Mouse (Mus musculus) midbrain, embryonic 12.5 days (tissue): ENCODE results near the gene Lmx1b. TPM values are rescaled to one million over a fixed set of nuclear protein-coding genes. Genes with fewer than 3 reads are reported as not detected.

Experiments
- ATAC-seq: fragments of 200-750 bp; cut with Nextera tagmentation; 2 replicates; pipeline ENCODE4 v1.8.0; 2017; ENCODE audit warnings: low read depth, moderate TSS enrichment, moderate library complexity; ENCODE audit not compliant: low FRiP score
- H3K27ac ChIP-seq: fragments of 300-500 bp; sonication (generic); replicated peaks from 2 replicates; pipeline ENCODE4 v1.5.1; 2016; ENCODE audit warnings: mild to moderate bottlenecking
- H3K27me3 ChIP-seq: fragments of 300-500 bp; sonication (generic); 2 replicates; pipeline ENCODE4 v1.6.1; 2016; ENCODE audit warnings: mild to moderate bottlenecking
- H3K36me3 ChIP-seq: fragments of 300-500 bp; sonication (generic); 2 replicates; pipeline ENCODE4 v1.6.1; 2016
- H3K4me1 ChIP-seq: fragments of 300-500 bp; sonication (generic); 2 replicates; pipeline ENCODE4 v1.6.1; 2016
- H3K4me2 ChIP-seq: fragments of 300-500 bp; sonication (generic); replicated peaks from 2 replicates; pipeline ENCODE4 v1.6.1; 2016; ENCODE audit warnings: mild to moderate bottlenecking, moderate library complexity
- H3K4me3 ChIP-seq: fragments of 300-500 bp; sonication (generic); 2 replicates; pipeline ENCODE4 v1.5.1; 2016; ENCODE audit warnings: mild to moderate bottlenecking
- H3K9ac ChIP-seq: fragments of 300-500 bp; sonication (generic); replicated peaks from 2 replicates; pipeline ENCODE4 v1.6.1; 2016; ENCODE audit warnings: mild to moderate bottlenecking, moderate library complexity
- H3K9me3 ChIP-seq: fragments of 300-500 bp; sonication (generic); 2 replicates; pipeline ENCODE4 v1.6.1; 2016; ENCODE audit warnings: mild to moderate bottlenecking
- WGBS: fragments of 180-500 bp; shearing (Covaris S2); methylation state at CpG from one replicate; pipeline ENCODE4 v1.1.7; 2016; 5-methylcytosine and 5-hydroxymethylcytosine counted together
- polyA plus RNA-seq: library from polyadenylated mRNA; unstranded; fragments of >200 nt; fragmentation: Nextera tagmentation; extraction: Ambion mirVana; gene quantifications from 2 replicates; pipeline ENCODE4 v1.2.1, GENCODE M21; 2016

Lmx1b gene
- polyA plus RNA-seq, 1 experiment from 2014 or later: 2.8 TPM

DNA sequence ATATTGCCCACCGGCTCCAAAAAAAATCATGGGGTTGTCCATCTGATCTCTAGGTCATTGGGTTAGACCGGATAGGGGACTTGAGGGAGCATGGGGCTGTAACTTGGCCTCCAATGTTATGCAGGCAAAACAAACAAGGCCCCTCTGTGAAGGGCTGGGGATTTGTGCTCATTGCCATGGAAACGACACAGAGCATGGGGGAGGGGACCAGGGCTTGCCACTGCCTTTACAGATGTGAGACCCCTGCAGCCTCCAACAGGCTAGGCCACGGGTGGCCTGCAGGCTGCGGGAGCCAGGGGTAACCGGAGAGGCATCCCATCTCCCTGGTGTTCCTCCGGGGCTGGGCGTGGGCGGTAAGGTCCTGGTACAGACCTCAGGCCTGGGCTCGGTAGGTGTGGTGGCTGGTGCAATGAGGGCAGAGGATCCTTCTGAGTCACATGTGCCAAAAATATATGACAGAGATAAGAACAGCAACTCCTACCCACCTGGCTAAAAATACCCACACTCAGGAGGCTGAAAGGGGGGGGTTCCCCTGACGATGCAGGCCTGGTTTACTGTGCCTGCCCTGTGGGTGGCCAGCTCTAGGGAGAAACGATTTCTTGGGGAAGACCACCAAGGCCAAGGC is 47.3 kb downstream of the Lmx1b start:
- Histone ChIP-seq H3K36me3 (no peaks in the 10 kb centered on the region), H3K4me2 (peak overlapping the region; percentile 27; the same call in 1 of the 2 replicates), H3K9ac (peak overlapping the region; percentile 44), H3K9me3 (no peaks in the 10 kb centered on the region), H3K4me1 (peaks cover 48% of the 10 kb centered on the region), H3K27ac (peak overlapping the region; percentile 43; the same call in 1 of the 2 replicates), H3K4me3 (no peak overlapping the region), H3K27me3 (peaks cover 95% of the 10 kb centered on the region)
- 3% methylated on average over 12 of the region's 12 CpGs for WGBS
- ATAC-seq: peak; percentile 78

DNA sequence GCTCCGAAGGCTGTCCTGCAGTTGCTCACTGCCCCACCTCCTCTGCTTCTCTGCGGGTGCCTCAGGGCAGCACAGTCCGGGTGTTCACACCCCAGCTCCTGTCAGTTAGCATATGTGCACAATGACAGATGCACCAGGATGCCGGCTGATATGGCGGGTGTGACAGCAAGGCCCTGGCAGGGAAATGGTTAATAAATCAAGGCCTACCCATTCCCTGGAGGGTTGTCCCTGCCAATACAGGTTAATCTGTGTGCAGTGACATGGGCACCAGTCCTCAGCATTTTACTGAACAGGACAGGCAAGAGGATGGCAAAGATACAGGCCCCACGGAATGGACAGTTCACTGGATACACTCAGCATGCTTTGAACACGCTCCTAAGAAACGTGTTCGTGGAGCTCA is 51.0 kb downstream of the Lmx1b start:
- Histone ChIP-seq H3K4me2 (no peak overlapping the region), H3K4me1 (peaks cover 40% of the 10 kb centered on the region), H3K4me3 (no peak overlapping the region), H3K27me3 (peaks cover 95% of the 10 kb centered on the region), H3K27ac (no peak overlapping the region), H3K9ac (no peak overlapping the region), H3K9me3 (no peaks in the 10 kb centered on the region), H3K36me3 (no peaks in the 10 kb centered on the region)
- no peak for ATAC-seq
- WGBS: 71% methylated on average over 9 of the region's 9 CpGs

DNA sequence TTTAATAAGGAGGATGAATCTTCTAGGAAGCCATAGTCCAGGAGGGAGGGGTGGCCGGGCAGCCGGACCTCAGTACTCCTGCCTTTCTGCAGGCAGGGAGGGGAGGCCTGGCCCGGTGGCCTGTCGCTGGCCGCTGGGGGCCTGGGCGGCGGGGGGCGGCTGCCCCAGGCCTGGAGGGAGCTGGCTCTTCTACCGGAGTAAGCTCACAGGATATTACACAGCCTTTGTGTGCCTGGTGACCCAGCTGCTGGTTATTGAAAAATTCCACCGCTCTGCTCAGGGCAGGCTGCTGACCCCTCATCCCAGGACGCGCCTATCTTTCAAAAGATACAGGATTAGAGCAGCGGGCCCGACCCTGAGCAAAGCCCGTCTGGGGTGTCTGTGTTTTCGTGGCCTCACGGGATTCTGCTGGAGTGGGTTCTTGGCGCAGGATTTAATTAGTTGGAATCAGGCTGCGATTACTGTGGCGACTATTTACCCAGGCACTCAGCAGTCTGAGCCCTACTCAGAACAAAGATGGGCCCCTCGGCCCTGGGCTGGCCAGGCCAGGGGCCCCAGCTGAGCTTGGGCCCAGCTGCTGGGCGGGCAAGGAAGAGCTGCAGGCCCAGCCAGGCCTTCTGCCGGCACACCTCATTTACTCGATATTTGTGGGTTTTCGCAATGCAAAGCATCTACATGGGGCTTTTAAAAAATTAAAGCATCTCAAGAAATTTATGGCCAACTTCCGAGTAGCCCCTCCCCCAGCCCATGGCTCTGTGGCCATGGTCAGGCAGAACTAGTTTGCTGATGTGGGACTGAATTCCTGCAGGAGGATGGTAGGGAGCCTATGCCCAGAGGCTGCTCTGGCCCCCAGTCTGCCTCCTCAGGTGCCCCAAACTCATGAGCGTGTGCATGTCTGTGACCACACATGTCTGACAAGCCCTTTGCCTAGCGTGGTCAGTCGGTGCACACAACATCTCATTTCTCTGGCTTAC is 55.1 kb downstream of the Lmx1b start:
- 11% methylated on average over 29 of the region's 29 CpGs for WGBS
- peak overlapping the region; percentile 69 for H3K27ac ChIP-seq
- peak; percentile 59 for ATAC-seq
- H3K4me2 ChIP-seq: peak overlapping the region; percentile 21
- H3K4me3 ChIP-seq: no peak overlapping the region
- no peaks in the 10 kb centered on the region for H3K36me3 ChIP-seq
- H3K9me3 ChIP-seq: no peaks in the 10 kb centered on the region
- H3K9ac ChIP-seq: 0 out of 2 replicates have a peak overlapping the region, but pooled peaks have one; percentile 15
- H3K27me3 ChIP-seq: peaks cover 98% of the 10 kb centered on the region
- H3K4me1 ChIP-seq: peaks cover 49% of the 10 kb centered on the region

DNA sequence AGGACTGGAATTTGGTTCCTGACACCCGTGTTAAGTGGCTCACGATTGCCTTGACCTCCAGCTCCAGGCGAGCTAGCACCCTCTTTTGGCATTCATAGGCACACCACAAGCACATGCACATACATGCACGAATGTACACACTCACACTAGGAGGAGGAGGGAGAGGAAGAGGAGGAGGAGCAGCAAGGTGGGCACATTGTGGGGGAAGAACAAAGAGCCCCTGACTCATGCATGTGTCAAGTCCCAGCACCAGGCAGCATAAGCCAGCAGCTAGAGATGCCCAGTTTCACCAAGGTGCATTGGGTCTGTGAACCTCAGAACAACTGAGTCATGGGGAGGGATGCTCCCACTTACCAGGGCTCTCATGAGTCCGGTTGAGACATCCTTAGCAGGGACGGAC is 56.5 kb downstream of the Lmx1b start:
- no peak overlapping the region for H3K9ac ChIP-seq
- H3K36me3 ChIP-seq: no peaks in the 10 kb centered on the region
- peaks cover 100% of the 10 kb centered on the region for H3K27me3 ChIP-seq
- 17% methylated on average over 6 of the region's 6 CpGs for WGBS
- no peak for ATAC-seq
- H3K4me2 ChIP-seq: no peak overlapping the region
- H3K4me3 ChIP-seq: no peak overlapping the region
- H3K4me1 ChIP-seq: peaks cover 56% of the 10 kb centered on the region
- H3K9me3 ChIP-seq: no peaks in the 10 kb centered on the region
- H3K27ac ChIP-seq: no peak overlapping the region

DNA sequence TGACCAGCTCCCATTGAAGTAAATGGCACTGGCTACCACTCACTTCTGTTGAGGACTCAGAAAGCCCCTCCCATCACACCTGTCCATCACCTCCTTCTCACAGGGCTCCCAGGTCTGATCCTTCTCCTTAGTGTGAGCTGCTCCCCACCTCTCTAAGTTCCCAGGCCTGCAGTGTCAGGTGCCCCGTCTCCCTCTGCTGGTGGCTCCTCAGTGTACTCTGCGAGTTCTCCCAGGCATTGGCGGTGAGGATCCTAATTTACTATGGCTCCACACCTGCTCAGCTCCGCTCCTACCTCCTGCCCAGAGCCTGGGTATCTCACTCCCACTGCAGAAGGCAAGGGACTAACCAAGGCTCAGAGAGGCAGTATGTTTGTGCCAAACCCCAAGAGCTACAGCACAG is 57.0 kb downstream of the Lmx1b start:
- H3K9ac ChIP-seq: no peak overlapping the region; the same call in 1 of the 2 replicates
- no peak overlapping the region for H3K4me3 ChIP-seq
- no peak for ATAC-seq
- H3K9me3 ChIP-seq: no peaks in the 10 kb centered on the region
- no peak overlapping the region for H3K4me2 ChIP-seq
- H3K4me1 ChIP-seq: peaks cover 56% of the 10 kb centered on the region
- WGBS: 5% methylated on average over 4 of the region's 4 CpGs
- H3K27me3 ChIP-seq: peaks cover 100% of the 10 kb centered on the region
- no peaks in the 10 kb centered on the region for H3K36me3 ChIP-seq
- H3K27ac ChIP-seq: peak overlapping the region; percentile 36; the same call in 1 of the 2 replicates

DNA sequence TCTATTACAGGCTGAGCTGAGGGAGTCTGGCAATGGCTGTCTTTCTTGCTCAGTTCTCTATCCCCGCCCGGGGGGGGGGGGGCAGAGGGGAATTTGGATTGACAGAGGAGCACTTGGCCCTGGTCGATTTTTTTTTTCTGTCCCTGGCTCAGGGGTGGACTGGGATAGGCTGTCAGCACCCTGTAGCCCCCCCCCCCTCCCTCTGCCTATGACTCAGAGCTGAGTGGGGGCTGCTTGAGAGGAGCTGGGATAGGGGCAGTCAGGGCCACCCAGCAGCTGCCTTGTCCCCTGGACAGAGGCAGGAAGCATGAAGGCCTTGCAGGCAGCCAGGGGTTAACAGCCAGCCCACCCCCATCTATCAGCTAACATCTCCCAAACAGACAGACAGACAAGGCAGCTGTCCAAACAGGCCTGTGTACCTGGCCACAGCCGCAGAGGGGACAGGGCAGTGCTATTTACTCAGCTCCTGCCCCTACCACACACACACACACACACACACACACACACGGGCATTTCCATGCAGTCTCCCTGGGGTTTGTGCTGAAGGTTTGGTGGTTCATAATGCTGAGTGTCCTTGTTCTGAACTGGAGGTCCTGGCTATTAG is 57.8 kb downstream of the Lmx1b start:
- H3K27ac ChIP-seq: peak overlapping the region; percentile 36
- no peak for ATAC-seq
- peak overlapping the region; percentile 15 for H3K4me2 ChIP-seq
- H3K4me3 ChIP-seq: no peak overlapping the region
- no peak overlapping the region for H3K9ac ChIP-seq
- WGBS: 8% methylated on average over 4 of the region's 5 CpGs
- peaks cover 100% of the 10 kb centered on the region for H3K27me3 ChIP-seq
- H3K4me1 ChIP-seq: peaks cover 56% of the 10 kb centered on the region
- no peaks in the 10 kb centered on the region for H3K36me3 ChIP-seq
- no peaks in the 10 kb centered on the region for H3K9me3 ChIP-seq

DNA sequence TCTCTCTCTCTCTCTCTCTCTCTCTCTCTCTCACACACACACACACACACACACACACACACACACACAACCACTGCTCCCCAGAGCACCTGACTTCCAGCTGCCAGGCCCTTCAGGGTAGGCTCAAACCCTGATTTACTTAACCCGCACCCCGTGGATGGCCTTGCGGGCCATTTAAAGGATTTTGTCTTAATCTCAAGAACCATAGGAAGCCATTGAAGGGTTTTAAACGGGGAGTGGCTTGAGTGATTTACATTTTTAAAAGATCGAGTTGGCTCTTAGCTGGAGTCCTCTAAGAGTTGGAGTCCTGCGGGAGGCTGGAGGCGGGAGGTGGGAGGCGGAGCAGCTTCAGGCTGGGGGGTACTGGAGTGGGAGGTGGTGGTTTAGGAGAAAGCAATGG is 58.4 kb downstream of the Lmx1b start:
- under 1% methylated on average over 8 of the region's 8 CpGs for WGBS
- Histone ChIP-seq H3K4me3 (no peak overlapping the region), H3K27me3 (peaks cover 100% of the 10 kb centered on the region), H3K27ac (peak overlapping the region; percentile 36; the same call in 1 of the 2 replicates), H3K4me1 (peaks cover 56% of the 10 kb centered on the region), H3K36me3 (no peaks in the 10 kb centered on the region), H3K9me3 (no peaks in the 10 kb centered on the region), H3K4me2 (peak overlapping the region; percentile 15), H3K9ac (no peak overlapping the region)
- ATAC-seq: no peak

DNA sequence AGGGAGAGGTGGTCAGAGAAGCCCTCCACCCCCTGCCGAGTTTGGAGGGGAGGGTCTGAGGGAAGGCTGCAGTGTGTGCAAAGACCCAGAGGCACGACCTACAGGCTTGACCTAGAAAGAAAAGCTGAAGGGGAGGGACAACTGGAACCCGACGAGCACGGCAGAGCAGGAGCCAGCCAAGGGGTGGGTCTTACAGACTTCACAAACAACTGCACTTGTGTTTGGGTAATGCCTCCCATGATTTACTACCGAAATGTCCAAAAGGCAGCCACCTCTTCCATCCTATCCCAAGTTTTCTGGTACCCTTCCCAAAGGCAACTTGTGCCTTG is 58.9 kb downstream of the Lmx1b start:
- H3K4me1 ChIP-seq: peaks cover 56% of the 10 kb centered on the region
- 0 out of 2 replicates have a peak overlapping the region, but pooled peaks have one; percentile 8 for H3K9ac ChIP-seq
- H3K4me3 ChIP-seq: no peak overlapping the region
- peak overlapping the region; percentile 36; the same call in 1 of the 2 replicates for H3K27ac ChIP-seq
- WGBS: 2% methylated on average over 6 of the region's 6 CpGs
- H3K36me3 ChIP-seq: no peaks in the 10 kb centered on the region
- H3K4me2 ChIP-seq: peak overlapping the region; percentile 46
- H3K27me3 ChIP-seq: peaks cover 100% of the 10 kb centered on the region
- no peak for ATAC-seq
- no peaks in the 10 kb centered on the region for H3K9me3 ChIP-seq

DNA sequence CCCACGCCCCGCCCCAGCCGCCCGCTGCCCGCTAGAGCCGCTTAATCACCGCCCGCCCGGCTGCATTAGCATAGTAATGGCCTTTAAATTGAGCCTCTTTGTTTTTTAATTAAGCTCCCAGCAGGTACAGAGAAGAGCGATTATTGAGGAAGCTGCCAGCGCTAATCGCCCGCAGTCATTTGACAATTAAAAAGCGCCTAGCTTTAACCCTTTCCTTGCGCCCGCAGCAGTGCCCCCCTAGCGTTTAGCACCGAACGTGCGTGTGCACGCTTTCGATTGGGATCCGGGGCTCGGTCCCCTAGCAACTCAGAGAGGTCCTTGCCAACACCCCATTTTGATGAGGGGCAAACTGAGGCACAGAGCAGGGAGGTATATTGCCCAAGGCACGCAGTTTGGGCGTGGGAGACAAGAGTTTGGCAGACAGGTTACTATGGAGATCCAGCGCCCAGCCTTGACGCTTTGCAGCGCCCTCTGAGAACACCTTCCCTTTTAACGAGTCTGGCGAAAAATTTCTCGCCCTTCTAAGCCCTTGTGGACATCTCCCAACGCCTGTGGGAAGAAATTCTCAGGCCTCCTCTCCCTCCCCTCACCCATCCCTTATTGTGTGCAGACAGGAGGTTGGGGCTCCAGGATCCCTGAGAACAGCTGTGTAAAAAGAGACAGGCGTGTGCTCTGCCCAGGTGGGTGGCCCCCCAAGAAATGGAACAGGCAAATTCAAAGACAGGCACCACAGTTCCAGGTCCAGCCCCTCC is 59.4 kb downstream of the Lmx1b start:
- Histone ChIP-seq H3K36me3 (no peaks in the 10 kb centered on the region), H3K27me3 (peaks cover 100% of the 10 kb centered on the region), H3K4me3 (peak overlapping the region; percentile 25), H3K4me2 (peak overlapping the region; percentile 46), H3K4me1 (peaks cover 56% of the 10 kb centered on the region), H3K27ac (peak overlapping the region; percentile 36; the same call in 1 of the 2 replicates), H3K9ac (peak overlapping the region; percentile 8; the same call in 1 of the 2 replicates), H3K9me3 (no peaks in the 10 kb centered on the region)
- WGBS: under 1% methylated on average over 34 of the region's 34 CpGs
- ATAC-seq: no peak

DNA sequence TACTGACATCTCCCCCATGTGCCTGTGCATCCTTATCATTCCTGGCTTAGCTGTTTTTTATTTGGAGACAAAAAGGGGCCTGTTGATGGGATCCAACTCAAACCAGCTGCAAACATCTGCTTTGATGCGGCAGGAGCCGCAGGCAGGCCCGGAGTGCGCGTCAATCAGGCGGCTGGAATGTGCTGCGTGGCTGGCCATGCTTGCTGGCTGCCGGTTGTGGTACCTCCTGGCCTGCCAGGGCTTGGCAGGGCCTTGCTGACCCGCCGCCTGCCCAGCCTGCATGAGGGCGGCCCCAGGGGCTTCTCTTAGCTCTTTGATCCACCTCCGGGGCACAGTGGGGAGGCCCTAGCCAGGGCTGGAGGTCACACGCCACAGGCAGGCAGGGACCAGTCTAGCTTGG is 64.9 kb downstream of the Lmx1b start:
- no peak for ATAC-seq
- peaks cover 14% of the 10 kb centered on the region; the same call in 1 of the 2 replicates for H3K4me1 ChIP-seq
- H3K36me3 ChIP-seq: no peaks in the 10 kb centered on the region
- no peak overlapping the region for H3K4me2 ChIP-seq
- no peak overlapping the region for H3K4me3 ChIP-seq
- peaks cover 97% of the 10 kb centered on the region for H3K27me3 ChIP-seq
- H3K27ac ChIP-seq: no peak overlapping the region
- H3K9me3 ChIP-seq: no peaks in the 10 kb centered on the region
- no peak overlapping the region for H3K9ac ChIP-seq
- WGBS: 28% methylated on average over 13 of the region's 13 CpGs

DNA sequence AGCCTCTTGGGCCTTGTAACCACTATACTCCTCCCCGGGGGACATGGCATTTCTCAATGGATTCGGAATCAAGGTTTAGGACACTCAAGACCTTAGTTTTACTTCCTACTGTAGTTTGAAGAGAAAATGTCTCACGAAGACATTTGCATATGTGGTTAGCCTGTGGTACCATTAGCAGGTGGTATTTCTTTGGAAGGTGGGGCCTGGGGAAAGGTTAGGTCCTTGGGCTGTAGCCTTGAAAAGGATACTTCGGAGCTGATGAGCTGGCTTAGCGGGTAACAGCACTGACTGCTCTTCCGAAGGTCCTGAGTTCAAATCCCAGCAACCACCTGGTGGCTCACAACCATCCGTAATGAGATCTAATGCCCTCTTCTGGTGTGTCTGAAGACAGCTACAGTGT is 67.2 kb downstream of the Lmx1b start:
- H3K27ac ChIP-seq: no peak overlapping the region
- no peak for ATAC-seq
- 93% methylated on average over 7 of the region's 7 CpGs for WGBS
- H3K4me3 ChIP-seq: no peak overlapping the region
- H3K4me1 ChIP-seq: peaks cover 6% of the 10 kb centered on the region; the same call in 1 of the 2 replicates
- H3K27me3 ChIP-seq: peaks cover 97% of the 10 kb centered on the region
- H3K36me3 ChIP-seq: no peaks in the 10 kb centered on the region
- H3K4me2 ChIP-seq: no peak overlapping the region
- H3K9me3 ChIP-seq: no peaks in the 10 kb centered on the region
- no peak overlapping the region for H3K9ac ChIP-seq
